In the genomic region with DNA sequence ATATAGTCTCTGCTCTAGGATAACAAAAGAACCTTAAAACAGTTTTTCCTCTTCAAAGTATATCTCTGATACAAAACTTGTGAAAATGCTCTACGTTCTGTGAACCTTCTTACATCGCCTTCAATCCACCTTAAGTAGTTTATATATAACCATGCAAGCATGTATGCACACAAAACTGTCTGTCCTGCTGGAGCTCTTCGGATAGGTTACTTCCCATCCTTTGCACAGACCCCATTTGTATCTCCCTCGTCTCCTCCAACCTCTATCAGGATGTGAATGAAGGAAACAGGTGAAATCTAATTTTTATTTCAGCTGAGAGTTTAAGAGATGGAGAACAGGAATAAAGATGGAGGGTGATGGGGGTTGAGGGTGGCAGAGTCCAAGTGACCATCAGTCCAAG, we compare ENCODE assay signal across 8 mouse cellular contexts. TPM values are rescaled to one million over a fixed set of nuclear protein-coding genes. Genes with fewer than 3 reads are reported as not detected.
DNase-seq lines count a peak whose midpoint lies in the region; ATAC-seq and TF ChIP-seq lines count a peak whose summit lies in the region.

No protein-coding gene starts in this region.

- DNase-seq in lung, embryonic 14.5 days = no peak
- DNase-seq in lung, postnatal 25 days (ENCODE audit: low spot score) = no peak
- no peak for DNase-seq in right cerebral cortex, postnatal 25 days
- DNase-seq in cerebellum, postnatal 25 days = no peak

- H3K4me1 ChIP-seq in lung, embryonic 14.5 days (ENCODE audit: insufficient read depth) = no peaks in the 10 kb centered on the region
- H3K4me1 ChIP-seq in forebrain, embryonic 12.5 days = peaks cover 9% of the 10 kb centered on the region
- H3K4me1 ChIP-seq in limb, embryonic 12.5 days (replicated peaks) = no peaks in the 10 kb centered on the region
- H3K4me1 ChIP-seq in neural tube, embryonic 14.5 days (ENCODE audit: control insufficient read depth, insufficient read depth, low read length) = peaks cover 14% of the 10 kb centered on the region

- H3K9ac ChIP-seq in lung, embryonic 14.5 days = peak overlapping the region; percentile 80
- H3K9ac ChIP-seq in forebrain, embryonic 12.5 days = peak overlapping the region; percentile 86; the same call in 1 of the 2 replicates
- no peak overlapping the region for H3K9ac ChIP-seq in limb, embryonic 12.5 days (replicated peaks)
- H3K9ac ChIP-seq in neural tube, embryonic 14.5 days (replicated peaks; ENCODE audit: low read depth, low read length) = peak overlapping the region; percentile 77; the same call in 1 of the 2 replicates

- 37% methylated on average over 4 of the region's 4 CpGs for WGBS in lung, embryonic 14.5 days
- WGBS in forebrain, embryonic 12.5 days = 52% methylated on average over 4 of the region's 4 CpGs
- WGBS in limb, embryonic 12.5 days = 53% methylated on average over 4 of the region's 4 CpGs
- 46% methylated on average over 4 of the region's 4 CpGs for WGBS in neural tube, embryonic 14.5 days

- peak; percentile 23; the same call in 1 of the 2 replicates for ATAC-seq in lung, embryonic 14.5 days (ENCODE audit: insufficient read depth)
- peak; percentile 47; the same call in 1 of the 2 replicates for ATAC-seq in forebrain, embryonic 12.5 days (ENCODE audit: low FRiP score)
- ATAC-seq in limb, embryonic 12.5 days (ENCODE audit: insufficient number of reproducible peaks, insufficient read depth, low FRiP score, low TSS enrichment, low read depth) = no peak; the same call in 1 of the 2 replicates
- ATAC-seq in neural tube, embryonic 14.5 days (ENCODE audit: low read depth) = peak; percentile 28; the same call in 1 of the 2 replicates
- no peak for ATAC-seq in activated CD4-positive, CD25-positive, alpha-beta regulatory T cell, adult 4 months

- H3K27ac ChIP-seq in lung, embryonic 14.5 days (ENCODE audit: low read depth) = no peak overlapping the region
- no peak overlapping the region for H3K27ac ChIP-seq in forebrain, embryonic 12.5 days
- peak overlapping the region; percentile 18 for H3K27ac ChIP-seq in limb, embryonic 12.5 days
- no peak overlapping the region; the same call in 1 of the 2 replicates for H3K27ac ChIP-seq in neural tube, embryonic 14.5 days (ENCODE audit: low read depth, low read length)

- TF ChIP-seq CTCF in lung, embryonic 14.5 days (IDR thresholded peaks at IDR 0.05; ENCODE audit: low read depth) = no peak

- H3K9me3 ChIP-seq in lung, embryonic 14.5 days (ENCODE audit: low read depth, low read length) = no peaks in the 10 kb centered on the region
- H3K9me3 ChIP-seq in forebrain, embryonic 12.5 days = no peaks in the 10 kb centered on the region
- no peaks in the 10 kb centered on the region for H3K9me3 ChIP-seq in limb, embryonic 12.5 days
- H3K9me3 ChIP-seq in neural tube, embryonic 14.5 days (ENCODE audit: control insufficient read depth, low read length) = no peaks in the 10 kb centered on the region

- no peaks in the 10 kb centered on the region for H3K27me3 ChIP-seq in lung, embryonic 14.5 days (ENCODE audit: insufficient read depth, low read length)
- H3K27me3 ChIP-seq in forebrain, embryonic 12.5 days = no peaks in the 10 kb centered on the region
- H3K27me3 ChIP-seq in limb, embryonic 12.5 days = no peaks in the 10 kb centered on the region
- H3K27me3 ChIP-seq in neural tube, embryonic 14.5 days (ENCODE audit: control insufficient read depth, insufficient read depth, low read length) = no peaks in the 10 kb centered on the region

- H3K36me3 ChIP-seq in lung, embryonic 14.5 days (ENCODE audit: insufficient read depth) = peaks cover 11% of the 10 kb centered on the region; the same call in 1 of the 2 replicates
- peaks cover 9% of the 10 kb centered on the region for H3K36me3 ChIP-seq in forebrain, embryonic 12.5 days (replicated peaks)
- H3K36me3 ChIP-seq in limb, embryonic 12.5 days = peaks cover 14% of the 10 kb centered on the region
- no peaks in the 10 kb centered on the region for H3K36me3 ChIP-seq in neural tube, embryonic 14.5 days (ENCODE audit: control insufficient read depth, insufficient read depth, low read length)

- peak overlapping the region; percentile 58 for H3K4me2 ChIP-seq in lung, embryonic 14.5 days
- H3K4me2 ChIP-seq in forebrain, embryonic 12.5 days = peak overlapping the region; percentile 65
- peak overlapping the region; percentile 66 for H3K4me2 ChIP-seq in limb, embryonic 12.5 days
- H3K4me2 ChIP-seq in neural tube, embryonic 14.5 days (ENCODE audit: low read depth, low read length) = peak overlapping the region; percentile 70

- H3K4me3 ChIP-seq in lung, embryonic 14.5 days (ENCODE audit: low read depth, low read length) = peak overlapping the region; percentile 52
- H3K4me3 ChIP-seq in forebrain, embryonic 12.5 days (replicated peaks) = peak overlapping the region; percentile 74
- H3K4me3 ChIP-seq in limb, embryonic 12.5 days (replicated peaks) = peak overlapping the region; percentile 70
- H3K4me3 ChIP-seq in neural tube, embryonic 14.5 days (ENCODE audit: low read depth, low read length) = peak overlapping the region; percentile 66

RNA-seq across cellular contexts. Expression of a gene that starts 0.4 kb away (rescaled TPM):
- polyA plus RNA-seq in lung, embryonic 14.5 days (2014; fragmentation: Nextera tagmentation; extraction: Ambion mirVana) = 35.6 and 36.7 TPM in 2 replicates
- 39.8 and 40.1 TPM in 2 replicates for polyA plus RNA-seq in forebrain, embryonic 12.5 days (2016; fragmentation: Nextera tagmentation; extraction: Ambion mirVana)
- polyA plus RNA-seq in limb, embryonic 12.5 days (2016; fragmentation: Nextera tagmentation; extraction: Ambion mirVana) = 53.4 and 57.8 TPM in 2 replicates
- polyA plus RNA-seq in neural tube, embryonic 14.5 days (2014; fragmentation: Nextera tagmentation; extraction: Ambion mirVana) = 22.0 and 22.1 TPM in 2 replicates
- polyA plus RNA-seq in activated CD4-positive, CD25-positive, alpha-beta regulatory T cell, adult 4 months (2017; shearing (Covaris generic)) = 10 to 100 TPM; 17.2 to 20.1 TPM

RNA-seq across cellular contexts. Expression of a gene that starts 46.5 kb away (rescaled TPM):
- not detected in 2 replicates for polyA plus RNA-seq in lung, embryonic 14.5 days (2014; fragmentation: Nextera tagmentation; extraction: Ambion mirVana)
- polyA plus RNA-seq in forebrain, embryonic 12.5 days (2016; fragmentation: Nextera tagmentation; extraction: Ambion mirVana) = not detected in 2 replicates
- not detected in 2 replicates for polyA plus RNA-seq in limb, embryonic 12.5 days (2016; fragmentation: Nextera tagmentation; extraction: Ambion mirVana)
- polyA plus RNA-seq in neural tube, embryonic 14.5 days (2014; fragmentation: Nextera tagmentation; extraction: Ambion mirVana) = not detected in 2 replicates
- not detected for polyA plus RNA-seq in activated CD4-positive, CD25-positive, alpha-beta regulatory T cell, adult 4 months (2017; shearing (Covaris generic))

Comparison
In these comparisons a context has a peak if more than half of its experiments do, and no peak if none do; other contexts are left out.
1. ATAC-seq: peak in lung, embryonic 14.5 days (single experiment), forebrain, embryonic 12.5 days (single experiment) and neural tube, embryonic 14.5 days (single experiment); none in limb, embryonic 12.5 days (single experiment) and activated CD4-positive, CD25-positive, alpha-beta regulatory T cell, adult 4 months (single experiment).
2. Peak in every context shown above with its lines, with median percentiles within 50 percentile points of each other: H3K4me2 ChIP-seq and H3K4me3 ChIP-seq.